Mouse (Mus musculus) neural tube, embryonic 11.5 days (tissue): ENCODE data around the gene Rexo1. TPM values are rescaled to one million over a fixed set of nuclear protein-coding genes. Genes with fewer than 3 reads are reported as not detected.

Source experiments
- ATAC-seq: fragments of 200-750 bp; cut with Nextera tagmentation; 2 replicates; pipeline ENCODE4 v1.8.0; 2017; ENCODE audit warnings: moderate number of reproducible peaks, mild to moderate bottlenecking, moderate TSS enrichment, moderate library complexity; ENCODE audit not compliant: insufficient read depth, low FRiP score, low TSS enrichment
- DNase-seq: peaks from one replicate; pipeline ENCODE4 v3.0.0-alpha.2; 2015; ENCODE audit warnings: low spot score
- H3K27ac ChIP-seq: fragments of 300-500 bp; sonication (generic); 2 replicates; pipeline ENCODE4 v1.5.1; 2014; ENCODE audit warnings: low read depth, mild to moderate bottlenecking, low read length
- H3K27me3 ChIP-seq: fragments of 300-500 bp; sonication (generic); 2 replicates; pipeline ENCODE4 v1.6.1; 2014; ENCODE audit warnings: mild to moderate bottlenecking, low read length, mixed read lengths; ENCODE audit not compliant: control insufficient read depth, insufficient read depth
- H3K36me3 ChIP-seq: fragments of 300-500 bp; sonication (generic); 2 replicates; pipeline ENCODE4 v1.6.1; 2014; ENCODE audit warnings: mild to moderate bottlenecking, low read length, moderate library complexity, mixed read lengths; ENCODE audit not compliant: control insufficient read depth, insufficient read depth
- H3K4me1 ChIP-seq: fragments of 300-500 bp; sonication (generic); 2 replicates; pipeline ENCODE4 v1.6.1; 2014; ENCODE audit warnings: low read length, mixed read lengths; ENCODE audit not compliant: control insufficient read depth, insufficient read depth
- H3K4me2 ChIP-seq: fragments of 300-500 bp; sonication (generic); 2 replicates; pipeline ENCODE4 v1.6.1; 2014; ENCODE audit warnings: low read depth, mild to moderate bottlenecking, moderate library complexity
- H3K4me3 ChIP-seq: fragments of 300-500 bp; sonication (generic); 2 replicates; pipeline ENCODE4 v1.5.1; 2014; ENCODE audit warnings: low read depth, low read length
- H3K9ac ChIP-seq: fragments of 300-500 bp; sonication (generic); 2 replicates; pipeline ENCODE4 v1.6.1; 2014; ENCODE audit warnings: mild to moderate bottlenecking, low read length
- H3K9me3 ChIP-seq: fragments of 300-500 bp; sonication (generic); 2 replicates; pipeline ENCODE4 v1.6.1; 2016; ENCODE audit warnings: low read length; ENCODE audit not compliant: control insufficient read depth
- WGBS: fragments of 180-500 bp; shearing (Covaris S2); extraction: QIAGEN DNeasy Blood & Tissue Kit; methylation state at CpG from one replicate; pipeline ENCODE4 v1.1.7; 2014; 5-methylcytosine and 5-hydroxymethylcytosine counted together
- polyA plus RNA-seq: library from polyadenylated mRNA; unstranded; fragments of >200 nt; fragmentation: Nextera tagmentation; extraction: Ambion mirVana; gene quantifications from 2 replicates; pipeline ENCODE4 v1.2.1, GENCODE M21; 2014

Gene Rexo1
- polyA plus RNA-seq, 1 experiment from 2014 or later = 31.4 TPM

DNA sequence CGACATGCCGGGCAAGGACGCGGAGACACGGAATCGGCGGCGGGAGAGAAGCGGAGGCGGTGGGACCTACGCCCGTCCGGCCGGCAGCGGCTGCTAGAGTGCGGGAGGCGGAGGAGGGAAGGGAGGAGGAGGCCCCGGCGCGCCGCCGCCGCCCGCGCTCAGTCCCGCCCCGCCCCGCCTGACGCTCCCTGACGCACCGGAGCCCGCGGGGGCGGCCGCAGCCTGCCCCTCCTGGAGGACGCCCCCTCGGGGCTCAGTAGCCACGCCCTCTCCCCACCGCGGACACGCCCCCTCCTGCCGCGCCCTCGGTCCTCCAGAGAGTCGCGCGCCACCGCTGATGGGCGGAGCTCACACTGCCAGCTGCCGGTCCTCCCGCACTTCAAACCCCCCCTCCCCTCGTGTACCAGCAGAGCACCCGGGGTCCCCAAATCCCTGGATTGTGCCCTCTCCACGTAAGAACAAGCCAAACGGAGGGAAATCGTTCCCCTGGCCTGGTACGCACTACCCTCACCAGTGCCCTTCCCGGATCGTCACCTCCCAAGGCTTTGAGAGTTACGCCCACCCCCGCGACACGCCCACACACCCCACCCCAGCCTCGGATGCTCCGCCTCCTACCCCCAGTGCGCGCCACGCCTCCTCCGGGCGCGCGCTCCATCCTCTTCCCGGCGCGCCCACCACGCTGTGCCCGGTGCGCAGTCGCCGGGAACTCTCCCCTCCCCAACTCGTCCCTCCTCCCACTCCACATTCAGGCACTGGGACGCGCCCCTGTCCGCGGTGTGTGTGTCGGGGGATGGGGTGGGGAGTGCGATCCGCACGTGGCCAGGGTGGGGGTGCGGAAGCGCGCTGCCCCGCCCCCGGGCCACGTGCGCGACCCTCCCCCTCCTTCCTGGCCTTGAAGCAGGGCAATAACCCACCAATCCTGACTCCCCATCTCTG, 16.1 kb upstream of the Rexo1 start, which contains the start of gene Klf16:
Gene Klf16, minus strand, starts transcription at position 127 of the 936 bp plus-strand sequence.
- Histone ChIP-seq H3K4me2 (peak within 1 kb of the TSS; percentile 98), H3K4me1 (peaks cover 11% of the 10 kb centered on the region), H3K27me3 (no peaks in the 10 kb centered on the region), H3K4me3 (peak within 1 kb of the TSS; percentile 78), H3K9me3 (no peaks in the 10 kb centered on the region), H3K9ac (peak within 1 kb of the TSS; percentile 74), H3K36me3 (no peaks in the 10 kb centered on the region), H3K27ac (peak within 1 kb of the TSS; percentile 21)
- peak; percentile 95 for DNase-seq
- under 1% methylated on average over 63 of the region's 97 CpGs for WGBS
- ATAC-seq = peak; percentile 82

GRCm38 (mm10) chr10:80576351-80577194, 15.2 kb upstream of the Rexo1 start:
- ATAC-seq (peak; percentile 3; the same call in 1 of the 2 replicates), DNase-seq (peak; percentile 52)
- Histone ChIP-seq H3K4me1 (peaks cover 12% of the 10 kb centered on the region), H3K4me2 (peak overlapping the region; percentile 98), H3K36me3 (no peaks in the 10 kb centered on the region), H3K9me3 (no peaks in the 10 kb centered on the region), H3K9ac (peak overlapping the region; percentile 74), H3K27ac (peak overlapping the region; percentile 21), H3K4me3 (peak overlapping the region; percentile 78), H3K27me3 (no peaks in the 10 kb centered on the region)
- under 1% methylated on average over 49 of the region's 96 CpGs for WGBS

GRCm38 (mm10) chr10:80575925-80576324, 14.6 kb upstream of the Rexo1 start:
- DNase-seq (no peak), ATAC-seq (no peak)
- Histone ChIP-seq H3K4me1 (peaks cover 19% of the 10 kb centered on the region), H3K36me3 (no peaks in the 10 kb centered on the region), H3K4me2 (peak overlapping the region; percentile 98), H3K27me3 (no peaks in the 10 kb centered on the region), H3K9me3 (no peaks in the 10 kb centered on the region), H3K9ac (peak overlapping the region; percentile 74), H3K27ac (no peak overlapping the region), H3K4me3 (peak overlapping the region; percentile 78)
- 15% methylated on average over 17 of the region's 17 CpGs for WGBS

DNA sequence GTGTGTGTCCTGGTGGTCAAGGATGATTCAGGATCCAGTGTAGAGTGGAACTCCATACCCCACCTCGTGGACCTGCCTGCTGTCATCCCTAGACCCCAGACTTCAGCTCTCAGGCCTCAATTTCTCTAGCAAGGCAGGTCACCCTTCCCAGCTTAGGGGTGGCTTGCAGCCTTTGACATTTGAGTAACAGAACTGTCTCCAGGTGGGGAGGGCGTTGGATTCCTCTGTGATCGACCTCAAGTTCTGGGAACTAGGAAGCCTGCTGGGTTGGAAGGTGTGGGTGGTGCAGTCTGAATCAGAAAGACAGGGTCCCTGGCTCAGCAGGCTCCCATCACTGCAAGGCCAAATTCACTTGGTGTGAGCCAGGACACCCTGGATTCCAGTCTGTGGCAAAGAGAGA, 13.5 kb upstream of the Rexo1 start:
- 83% methylated on average over 3 of the region's 3 CpGs for WGBS
- no peaks in the 10 kb centered on the region for H3K36me3 ChIP-seq
- no peak for ATAC-seq
- no peak overlapping the region for H3K27ac ChIP-seq
- H3K4me1 ChIP-seq = peaks cover 25% of the 10 kb centered on the region
- H3K9ac ChIP-seq = no peak overlapping the region
- no peak for DNase-seq
- H3K4me3 ChIP-seq = 0 out of 2 replicates have a peak overlapping the region, but pooled peaks have one; percentile 12
- no peaks in the 10 kb centered on the region for H3K27me3 ChIP-seq
- H3K4me2 ChIP-seq = no peak overlapping the region; the same call in 1 of the 2 replicates
- H3K9me3 ChIP-seq = no peaks in the 10 kb centered on the region

DNA sequence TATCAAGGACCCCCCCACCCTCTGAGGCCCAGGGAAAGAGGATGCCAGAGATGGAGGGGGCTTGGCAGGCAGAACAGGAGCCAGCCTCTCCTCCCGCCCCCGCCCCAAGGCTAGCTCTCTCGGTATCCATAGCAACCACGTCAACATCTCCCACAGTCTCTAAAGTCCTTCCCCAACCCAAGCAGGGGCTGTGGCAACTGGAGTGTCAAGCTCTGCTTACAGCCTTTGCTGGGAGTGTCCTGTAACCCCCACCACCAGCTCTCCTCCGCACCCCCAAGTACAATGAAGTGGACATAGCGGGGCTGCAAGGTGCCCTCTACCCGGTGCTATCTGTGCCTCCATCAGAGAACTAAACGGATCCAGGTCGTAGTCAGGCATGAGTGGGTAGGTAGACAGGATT, 12.6 kb upstream of the Rexo1 start:
- Histone ChIP-seq H3K9ac (no peak overlapping the region; the same call in 1 of the 2 replicates), H3K4me1 (peaks cover 28% of the 10 kb centered on the region), H3K4me2 (no peak overlapping the region)

GRCm38 (mm10) chr10:80572477-80572876, 11.1 kb upstream of the Rexo1 start:
- Histone ChIP-seq H3K9ac (no peak overlapping the region), H3K4me1 (peaks cover 28% of the 10 kb centered on the region), H3K4me2 (no peak overlapping the region), H3K36me3 (no peaks in the 10 kb centered on the region), H3K27me3 (no peaks in the 10 kb centered on the region), H3K4me3 (no peak overlapping the region), H3K27ac (no peak overlapping the region), H3K9me3 (no peaks in the 10 kb centered on the region)
- DNase-seq (no peak), ATAC-seq (no peak)
- WGBS = 84% methylated on average over 2 of the region's 2 CpGs

More for the DNA sequence above, 12.6 kb upstream of the Rexo1 start:
- Histone ChIP-seq H3K27me3 (no peaks in the 10 kb centered on the region), H3K4me3 (no peak overlapping the region), H3K9me3 (no peaks in the 10 kb centered on the region), H3K36me3 (no peaks in the 10 kb centered on the region), H3K27ac (no peak overlapping the region)
- no peak for ATAC-seq
- WGBS = 68% methylated on average over 9 of the region's 9 CpGs
- no peak for DNase-seq

- Histone ChIP-seq H3K4me1 (peaks cover 32% of the 10 kb centered on the region), H3K4me2 (peak overlapping the region; percentile 40), H3K27me3 (no peaks in the 10 kb centered on the region), H3K4me3 (peak overlapping the region; percentile 4; the same call in 1 of the 2 replicates), H3K36me3 (no peaks in the 10 kb centered on the region), H3K9ac (peak overlapping the region; percentile 49), H3K27ac (no peak overlapping the region), H3K9me3 (no peaks in the 10 kb centered on the region)
- ATAC-seq (no peak), DNase-seq (peak; percentile 48)
- 18% methylated on average over 29 of the region's 30 CpGs for WGBS
These were observed 9.8 kb upstream of the Rexo1 start for GRCm38 (mm10) chr10:80570871-80571836.
